Mouse (Mus musculus): ENCODE data around the gene Mical2.

- TF ChIP-seq CTCF (IDR thresholded peaks at IDR 0.05; ENCODE audit: low read depth, low read length) (no peak), GATA1 (IDR thresholded peaks at IDR 0.05; ENCODE audit: borderline replicate concordance, low read length) (no peak), TAL1 (conservative IDR thresholded peaks at IDR 0.05; ENCODE audit: low read depth, low read length) (no peak)
These were observed 128.3 kb downstream of the Mical2 start for GRCm38 (mm10) chr7:112353939-112354338.

All from G1E (cell line).